Mouse (Mus musculus) right cerebral cortex, adult 18-20 months (tissue): ENCODE results near the gene Mylk.
A peak's percentile ranks its signal among the peaks of the same experiment; 100 is the strongest.

Source experiments
- DNase-seq: peaks from one replicate; pipeline ENCODE4 v3.0.0; 2022; ENCODE audit warnings: mixed read lengths

The Mylk gene

GRCm38 (mm10) chr16:34917373-34917900 is 172.4 kb downstream of the Mylk start:
- DNase-seq = no peak

- peak; percentile 13 for DNase-seq
Measured at GRCm38 (mm10) chr16:34920182-34920581, 175.2 kb downstream of the Mylk start.

DNA sequence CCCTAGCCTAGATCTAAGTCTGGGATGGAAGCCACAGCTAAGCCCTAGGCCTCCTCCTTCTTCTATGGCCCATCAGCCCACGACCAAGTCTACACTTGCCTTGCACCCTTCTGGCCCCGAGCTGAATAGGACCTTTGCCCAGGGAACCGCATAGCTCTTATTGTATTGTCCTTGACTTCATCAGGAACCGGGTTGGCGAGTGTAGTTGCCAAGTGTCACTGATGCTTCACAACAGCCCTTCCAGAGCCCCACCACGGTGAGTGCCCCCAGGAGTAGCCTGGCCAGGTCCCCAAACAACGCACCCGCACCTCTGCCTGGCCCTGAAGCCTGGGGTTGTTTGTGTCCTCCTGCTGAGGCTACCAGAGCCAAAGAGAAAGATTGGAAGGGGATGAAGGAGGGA is 175.9 kb downstream of the Mylk start:
- no peak for DNase-seq

DNA sequence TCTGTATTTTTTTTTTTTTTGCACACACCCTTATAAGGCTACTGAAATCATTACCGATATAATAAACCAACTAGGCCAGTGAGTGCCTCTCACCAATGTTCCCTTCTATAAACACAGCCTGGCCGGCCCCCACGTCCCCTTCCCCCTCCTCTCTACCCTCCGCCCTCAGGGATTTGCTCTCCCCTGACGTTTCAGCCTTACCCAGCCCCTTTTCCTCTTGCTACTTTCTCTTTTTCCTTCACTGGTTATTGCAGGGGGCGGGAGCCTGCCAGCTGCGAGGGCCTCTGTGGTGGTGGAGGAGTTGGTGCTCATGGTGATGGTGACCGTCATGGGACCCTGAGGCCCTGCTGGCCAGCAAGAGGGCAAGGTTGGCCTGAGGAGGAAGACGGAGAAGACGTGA is 176.3 kb downstream of the Mylk start:
- DNase-seq = no peak

DNA sequence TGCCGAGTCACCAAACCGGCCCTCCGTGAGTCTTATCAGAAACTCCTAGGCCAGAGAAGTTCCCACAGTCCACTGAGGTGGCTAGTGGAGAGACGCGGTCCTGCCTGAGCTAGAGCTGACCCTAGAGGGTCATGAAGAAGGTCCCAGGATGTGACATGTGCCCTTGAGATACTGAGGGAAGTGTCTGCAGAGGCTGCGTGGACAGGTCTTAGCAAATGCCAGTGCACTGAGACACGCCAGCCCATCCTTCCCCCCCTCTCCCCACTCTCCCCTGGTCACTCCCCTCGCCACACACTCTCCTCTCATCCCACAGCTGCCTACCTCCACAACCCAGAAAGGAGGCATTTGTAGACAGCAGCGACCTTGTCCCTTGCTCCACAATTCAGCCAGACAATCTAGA is 178.6 kb downstream of the Mylk start:
- no peak for DNase-seq

- no peak for DNase-seq
Measured at GRCm38 (mm10) chr16:34924324-34924723, 179.3 kb downstream of the Mylk start.

- no peak for DNase-seq
Measured at GRCm38 (mm10) chr16:34924937-34925618, 180.1 kb downstream of the Mylk start.

DNA sequence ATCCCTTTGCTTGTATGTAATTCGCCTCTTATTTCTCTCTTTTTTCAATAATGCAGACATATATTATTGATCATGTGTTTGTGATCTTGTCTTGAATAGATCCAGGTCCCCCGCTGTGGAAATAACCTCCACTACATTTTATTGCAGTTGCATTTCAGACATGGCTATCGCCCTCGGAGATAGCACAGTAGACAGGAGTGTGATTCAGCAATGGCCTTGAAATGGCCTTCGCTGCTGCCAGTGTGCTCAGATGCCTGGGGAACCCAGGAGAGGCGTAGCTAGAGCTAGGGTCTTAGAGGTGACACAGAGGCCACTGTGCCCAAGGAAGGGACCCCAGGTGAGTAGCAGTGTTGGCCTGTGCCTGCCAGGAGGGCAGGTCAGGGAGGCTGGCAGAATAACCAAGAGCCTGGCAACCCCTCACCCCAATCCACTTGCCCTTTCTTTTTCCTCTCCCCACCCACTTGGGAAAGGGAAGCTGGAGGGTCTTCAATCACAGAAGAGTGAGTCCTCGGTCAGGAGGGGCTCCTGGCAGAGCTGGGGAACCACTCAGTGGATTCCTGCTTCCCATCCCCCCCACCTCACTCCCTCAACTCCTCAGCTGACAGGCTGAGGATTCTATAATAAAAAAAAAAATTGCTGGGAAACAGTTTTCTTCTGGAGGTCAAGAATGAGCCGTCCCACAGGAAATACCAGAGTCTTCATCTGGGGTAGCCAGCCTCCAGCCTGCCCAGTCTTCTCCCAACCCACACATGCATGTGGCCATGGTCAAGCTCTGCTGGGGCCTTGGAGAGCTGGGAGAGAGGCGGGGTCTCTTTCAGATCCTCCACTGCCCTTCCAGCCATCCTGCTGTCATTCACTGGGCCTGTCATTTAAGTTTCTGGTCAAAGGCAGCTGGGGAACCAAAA is 181.8 kb downstream of the Mylk start:
- DNase-seq = no peak

DNA sequence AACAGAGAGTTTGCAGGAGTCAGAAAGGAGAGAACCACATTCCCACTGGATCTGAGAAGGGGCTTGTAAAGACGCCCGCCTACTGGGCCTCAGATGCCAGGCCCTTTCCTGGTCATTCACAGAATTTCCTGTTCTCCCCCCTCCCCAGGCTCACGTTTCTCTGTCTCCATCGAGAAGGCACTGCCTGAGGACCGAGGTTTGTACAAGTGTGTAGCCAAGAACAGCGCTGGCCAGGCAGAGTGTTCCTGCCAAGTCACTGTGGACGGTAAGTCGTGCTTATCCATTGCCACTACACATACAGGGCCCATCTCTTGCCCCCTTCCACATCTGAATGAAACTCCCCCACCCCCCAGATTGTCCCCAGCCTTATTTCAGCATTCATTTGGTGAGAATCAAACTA is 184.7 kb downstream of the Mylk start:
- DNase-seq = no peak

DNA sequence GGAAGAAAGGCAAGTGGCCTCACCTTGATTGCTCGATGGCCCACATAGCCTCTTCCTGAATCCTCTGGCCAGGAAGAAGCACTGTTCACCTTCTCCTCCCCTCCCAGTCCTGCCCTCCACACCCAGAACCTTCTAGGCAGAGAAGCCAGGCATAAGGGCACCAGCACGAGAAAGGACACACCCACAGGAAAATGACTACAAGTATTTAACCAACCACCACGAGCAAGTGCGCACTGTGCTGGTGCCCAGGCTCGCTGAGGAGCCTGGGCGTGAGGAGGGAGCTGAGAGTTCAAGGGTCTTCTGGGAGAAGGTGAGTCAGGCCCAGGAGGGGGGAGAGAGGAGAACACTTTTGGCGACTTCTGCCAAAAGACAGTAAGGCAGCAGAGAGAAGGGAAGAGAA is 185.1 kb downstream of the Mylk start:
- DNase-seq = no peak

DNA sequence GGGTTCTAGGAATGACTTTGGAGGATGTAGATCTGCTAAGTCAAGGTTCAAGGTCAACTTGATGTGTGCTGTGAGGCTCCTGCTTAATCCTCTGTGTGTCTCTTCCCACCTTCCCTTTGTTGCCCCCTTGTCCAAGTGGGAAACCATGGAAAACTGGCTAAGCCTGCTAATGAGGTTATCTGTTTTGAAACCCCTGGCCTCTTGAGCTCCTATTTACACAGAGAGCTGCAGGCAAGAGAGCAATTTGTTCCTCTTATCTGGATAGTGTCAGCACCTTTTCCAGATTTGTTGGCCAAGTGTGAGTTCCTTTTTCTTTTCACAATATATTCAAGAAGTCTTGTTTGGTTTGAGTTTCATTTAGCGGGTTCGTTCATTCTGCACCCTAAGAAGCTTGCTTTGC is 186.3 kb downstream of the Mylk start:
- DNase-seq = no peak

GRCm38 (mm10) chr16:34933173-34933572 is 188.2 kb downstream of the Mylk start:
- DNase-seq = no peak

- no peak for DNase-seq
Measured at GRCm38 (mm10) chr16:34934486-34934885, 189.5 kb downstream of the Mylk start.

- DNase-seq = no peak
Measured at GRCm38 (mm10) chr16:34935514-34936338, 190.7 kb downstream of the Mylk start.

GRCm38 (mm10) chr16:34936339-34936810 is 191.4 kb downstream of the Mylk start:
- DNase-seq = no peak

DNA sequence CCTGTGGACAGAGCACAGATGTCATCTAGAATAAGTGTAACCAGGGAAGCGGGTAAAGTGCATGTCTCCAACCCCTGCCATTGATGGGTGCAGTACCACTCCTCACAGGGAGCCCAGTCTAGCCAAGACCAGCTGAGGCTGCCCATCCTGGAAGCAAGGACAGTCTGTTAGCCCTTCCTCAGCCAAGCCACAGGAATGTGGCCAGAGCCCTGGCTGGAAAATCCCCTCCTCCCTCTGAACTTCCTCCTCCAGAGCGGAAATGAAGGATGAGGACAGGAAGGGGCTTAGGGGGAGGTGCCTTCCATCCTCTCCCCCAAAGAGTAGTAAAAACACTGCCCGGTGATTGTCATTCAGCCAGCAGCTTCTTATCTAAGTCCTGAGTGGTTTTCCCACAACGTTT is 192.6 kb downstream of the Mylk start:
- DNase-seq = no peak

DNA sequence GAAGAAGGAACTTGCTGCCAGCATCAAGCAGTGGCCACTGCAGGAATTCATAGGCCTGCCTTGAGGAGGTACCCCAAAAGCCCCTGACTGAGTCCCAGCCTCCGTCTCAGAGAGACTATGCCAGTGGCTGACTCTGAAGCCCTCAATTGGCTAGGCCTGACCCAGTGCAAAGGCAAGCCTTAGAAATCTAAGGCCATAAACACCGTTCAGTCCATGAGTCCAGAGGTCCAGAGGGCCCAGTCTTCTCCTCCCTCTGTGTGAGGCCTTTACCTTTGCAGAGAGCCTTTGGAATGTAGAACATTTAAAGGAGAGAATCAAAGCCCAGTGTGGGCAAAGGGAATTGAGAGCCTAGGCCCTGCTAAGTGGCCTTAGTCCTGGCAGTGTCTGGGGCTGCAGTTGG is 193.2 kb downstream of the Mylk start:
- DNase-seq = no peak

GRCm38 (mm10) chr16:34939951-34940350 is 194.9 kb downstream of the Mylk start:
- DNase-seq = no peak

- DNase-seq = no peak
Measured at GRCm38 (mm10) chr16:34940363-34940762, 195.4 kb downstream of the Mylk start.

- DNase-seq = no peak
Measured at GRCm38 (mm10) chr16:34941915-34942314, 196.9 kb downstream of the Mylk start.

DNA sequence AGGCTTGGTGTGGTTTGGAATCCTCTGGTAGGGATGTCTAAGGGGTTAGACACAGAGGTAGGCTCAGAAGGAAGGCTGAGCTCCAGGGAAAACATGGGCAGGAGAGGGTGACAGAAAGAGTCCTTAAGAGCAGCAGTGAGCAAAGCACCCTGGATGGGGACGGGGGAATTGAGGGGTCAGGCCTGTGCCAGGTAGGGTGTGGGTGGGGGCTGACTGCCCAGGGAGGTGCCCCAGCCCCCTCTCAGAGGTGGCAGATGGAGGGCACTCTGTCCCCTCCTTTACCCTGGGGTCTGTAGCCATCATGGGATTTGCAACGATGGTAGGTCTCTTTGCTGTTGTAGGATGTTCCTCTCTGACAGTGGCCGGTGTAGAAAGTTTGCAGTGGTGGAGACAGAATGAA is 201.3 kb downstream of the Mylk start:
- DNase-seq = no peak

DNA sequence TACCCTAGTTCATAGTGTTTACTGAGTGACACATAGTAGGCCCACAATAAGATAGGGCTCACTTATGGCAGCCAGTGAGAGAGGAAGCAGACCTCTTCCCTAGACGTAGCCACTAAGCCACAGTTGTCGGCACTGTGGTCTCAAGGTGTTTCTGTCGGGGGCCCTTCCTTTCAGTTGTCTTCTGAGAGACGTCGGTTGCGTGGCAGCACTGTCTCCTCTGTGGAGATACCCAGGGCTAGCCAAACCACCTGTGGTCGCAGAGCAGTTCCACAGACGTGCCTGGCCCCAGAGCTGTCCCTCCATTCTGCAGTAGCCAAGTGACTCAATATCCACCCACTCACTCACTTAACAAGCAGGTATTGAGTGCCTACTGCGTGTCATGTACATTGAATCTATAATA is 205.9 kb downstream of the Mylk start:
- DNase-seq = no peak

DNA sequence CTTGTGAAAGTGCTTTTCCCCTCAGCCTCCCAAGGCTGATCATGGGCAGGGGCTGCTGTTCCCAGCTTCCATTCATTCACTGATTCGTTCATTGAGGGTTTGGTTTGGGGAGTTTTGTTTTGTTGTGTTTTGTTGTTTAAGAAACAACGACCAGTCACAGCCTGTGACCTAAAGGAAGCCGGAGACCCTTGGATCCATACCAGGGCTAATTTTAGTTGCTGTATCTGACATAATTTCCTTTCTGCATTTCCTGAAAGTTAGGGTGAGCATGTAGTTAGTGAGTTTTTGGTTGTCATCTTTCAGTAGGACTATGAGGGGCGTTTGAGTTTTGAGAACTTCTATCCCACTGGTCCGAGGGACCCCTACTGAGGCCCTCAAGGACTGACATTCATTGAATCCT is 207.2 kb downstream of the Mylk start:
- no peak for DNase-seq
